Mouse (Mus musculus) lung, postnatal 14 days (tissue): ENCODE measurements at regions not wholly inside any gene's neighbourhood (a gene's known extent, or its start where the extent isn't known, plus 50 kb on each side); places are given as distances from the start of the nearest gene placed in this dataset.
A peak's percentile ranks its signal among the peaks of the same experiment; 100 is the strongest.
"Not testable (repeated sequence)": the region's sequence is repeated elsewhere in the genome, so short reads cannot be mapped to it uniquely, and the experiment has no call there.

ENCODE experiments used
- DNase-seq: peaks from one replicate; pipeline ENCODE4 v3.0.0; 2021

- DNase-seq = no peak
Observed at GRCm38 (mm10) chr8:98955803-98956202, 460.5 kb downstream of the Cdh8 start.

GRCm38 (mm10) chr8:98913159-98913777 is 503.0 kb downstream of the Cdh8 start:
- no peak for DNase-seq

GRCm38 (mm10) chr8:98893331-98893730 is 522.9 kb downstream of the Cdh8 start:
- DNase-seq = no peak

GRCm38 (mm10) chr8:98861664-98862306 is 554.5 kb downstream of the Cdh8 start:
- no peak for DNase-seq

- DNase-seq = no peak
Observed at GRCm38 (mm10) chr8:98861175-98861574, 555.1 kb downstream of the Cdh8 start.

- DNase-seq = no peak
Observed at GRCm38 (mm10) chr8:98860416-98860815, 555.9 kb downstream of the Cdh8 start.

- DNase-seq = no peak
Observed at GRCm38 (mm10) chr8:98829515-98829914, 586.8 kb downstream of the Cdh8 start.

GRCm38 (mm10) chr8:98829006-98829405 is 587.3 kb downstream of the Cdh8 start:
- no peak for DNase-seq

- DNase-seq = no peak
Observed at GRCm38 (mm10) chr8:98811922-98812321, 604.3 kb downstream of the Cdh8 start.

GRCm38 (mm10) chr8:98797445-98797844 is 618.8 kb downstream of the Cdh8 start:
- peak; percentile 1 for DNase-seq

GRCm38 (mm10) chr8:98767036-98767435 is 649.2 kb downstream of the Cdh8 start:
- no peak for DNase-seq

- DNase-seq = no peak
Observed at GRCm38 (mm10) chr8:98756596-98756995, 659.7 kb downstream of the Cdh8 start.

GRCm38 (mm10) chr8:98755795-98756194 is 660.5 kb downstream of the Cdh8 start:
- no peak for DNase-seq

GRCm38 (mm10) chr8:98752367-98752766 is 663.9 kb downstream of the Cdh8 start:
- no peak for DNase-seq

GRCm38 (mm10) chr8:98707753-98708152 is 708.5 kb downstream of the Cdh8 start:
- DNase-seq = no peak

GRCm38 (mm10) chr8:98706122-98706521 is 710.1 kb downstream of the Cdh8 start:
- no peak for DNase-seq

GRCm38 (mm10) chr8:98685195-98685594 is 731.1 kb downstream of the Cdh8 start:
- no peak for DNase-seq

GRCm38 (mm10) chr8:98684531-98684930 is 731.7 kb downstream of the Cdh8 start:
- DNase-seq = no peak

GRCm38 (mm10) chr8:98680065-98680464 is 736.2 kb downstream of the Cdh8 start:
- no peak for DNase-seq

GRCm38 (mm10) chr8:98659287-98659686 is 757.0 kb downstream of the Cdh8 start:
- DNase-seq = no peak

GRCm38 (mm10) chr8:98652316-98652715 is 764.0 kb downstream of the Cdh8 start:
- DNase-seq = not testable (repeated sequence)

GRCm38 (mm10) chr8:98651010-98651409 is 765.3 kb downstream of the Cdh8 start:
- no peak for DNase-seq

GRCm38 (mm10) chr8:98628151-98628550 is 788.1 kb downstream of the Cdh8 start:
- DNase-seq = no peak

- no peak for DNase-seq
Observed at GRCm38 (mm10) chr8:98613834-98614428, 802.3 kb downstream of the Cdh8 start.
